ENCODE assay signal across 16 mouse cellular contexts in the genomic region with DNA sequence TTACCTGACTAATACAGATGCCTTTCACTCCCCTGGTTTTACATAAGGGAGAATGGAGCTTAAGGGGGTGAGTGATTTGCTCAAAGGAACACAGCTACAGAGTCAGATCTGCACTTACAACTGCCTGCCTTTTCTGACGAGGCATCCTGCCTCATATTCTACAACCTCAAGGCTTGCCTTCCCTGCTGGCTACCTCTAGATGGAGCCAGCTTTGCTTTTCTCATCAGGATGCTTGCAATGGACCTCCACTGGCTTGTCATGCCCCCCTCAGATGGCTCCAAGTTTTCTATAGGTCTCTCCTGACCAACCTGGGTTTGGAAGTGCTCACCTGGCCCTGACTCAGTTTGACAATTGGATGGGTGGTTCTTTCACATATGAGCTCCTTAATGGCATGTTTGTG.
DNase-seq lines count a peak whose midpoint lies in the region; ATAC-seq and TF ChIP-seq lines count a peak whose summit lies in the region.
"Had no signal": no experiment of that assay in that cellular context is flagged by ENCODE, and none has a peak within 500 bp of the region (broad histone marks: within the 10 kb centered on the region; RNA-seq: fewer than 3 reads in every experiment).

No protein-coding gene starts in this region.

- H3K36me3 ChIP-seq in lung, postnatal 0 days (ENCODE audit: insufficient read depth, low read length): no peaks in the 10 kb centered on the region
- H3K36me3 ChIP-seq in stomach, postnatal 0 days (ENCODE audit: control insufficient read depth, insufficient read depth, low read length): no peaks in the 10 kb centered on the region
- H3K36me3 ChIP-seq: forebrain, embryonic 12.5 days; heart, embryonic 13.5 days; liver, embryonic 13.5 days; midbrain, embryonic 10.5 days had no signal

- H3K27me3 ChIP-seq in lung, postnatal 0 days (replicated peaks; ENCODE audit: insufficient read depth, low read length): no peaks in the 10 kb centered on the region
- no peaks in the 10 kb centered on the region for H3K27me3 ChIP-seq in stomach, postnatal 0 days (ENCODE audit: control insufficient read depth, insufficient read depth, low read length)
- H3K27me3 ChIP-seq: forebrain, embryonic 12.5 days; heart, embryonic 13.5 days; liver, embryonic 13.5 days had no signal

- H3K9ac ChIP-seq in lung, postnatal 0 days (replicated peaks; ENCODE audit: low read depth): no peak overlapping the region
- no peak overlapping the region for H3K9ac ChIP-seq in stomach, postnatal 0 days (ENCODE audit: low read length)
- H3K9ac ChIP-seq: forebrain, embryonic 12.5 days; heart, embryonic 13.5 days; liver, embryonic 13.5 days had no signal

- H3K27ac ChIP-seq in lung, postnatal 0 days (ENCODE audit: low read length): no peak overlapping the region
- H3K27ac ChIP-seq in stomach, postnatal 0 days (replicated peaks): no peak overlapping the region
- H3K27ac ChIP-seq: forebrain, embryonic 12.5 days; heart, embryonic 13.5 days; liver, embryonic 13.5 days; midbrain, embryonic 10.5 days had no signal

- H3K4me2 ChIP-seq in lung, postnatal 0 days (replicated peaks; ENCODE audit: low read depth, low read length): no peak overlapping the region
- no peak overlapping the region for H3K4me2 ChIP-seq in stomach, postnatal 0 days (replicated peaks; ENCODE audit: low read depth)
- H3K4me2 ChIP-seq: forebrain, embryonic 12.5 days; heart, embryonic 13.5 days; liver, embryonic 13.5 days had no signal

- no peak for TF ChIP-seq EP300 in lung, postnatal 0 days (IDR thresholded peaks at IDR 0.05)
- TF ChIP-seq EP300 in stomach, postnatal 0 days (optimal IDR thresholded peaks at IDR 0.05): no peak

- TF ChIP-seq CTCF in lung, postnatal 0 days (IDR thresholded peaks at IDR 0.05): peak; percentile 23; the same call in 1 of the 2 replicates
- peak; percentile 49 for TF ChIP-seq CTCF in stomach, postnatal 0 days (IDR thresholded peaks at IDR 0.05; ENCODE audit: low read depth)

- peak; percentile 76 for ATAC-seq in frontal cortex, adult (ENCODE audit: low TSS enrichment)
- no peak for ATAC-seq in lung, postnatal 0 days
- ATAC-seq in stomach, postnatal 0 days (ENCODE audit: low FRiP score, low TSS enrichment): no peak
- ATAC-seq: hindbrain, embryonic 16.5 days had no signal

- H3K4me3 ChIP-seq in lung, postnatal 0 days (ENCODE audit: low read depth, low read length): no peak overlapping the region
- H3K4me3 ChIP-seq in stomach, postnatal 0 days (ENCODE audit: low read depth, low read length): no peak overlapping the region
- H3K4me3 ChIP-seq: forebrain, embryonic 12.5 days; heart, embryonic 13.5 days; liver, embryonic 13.5 days; midbrain, embryonic 10.5 days had no signal

- no peak for DNase-seq in frontal cortex, postnatal 25 days (ENCODE audit: low spot score in 2 of 2)
- peak; percentile 3 for DNase-seq in kidney, postnatal 14 days
- DNase-seq in kidney, adult 11 months: no peak
- no peak for DNase-seq in lung, postnatal 0 days (ENCODE audit: low spot score)
- DNase-seq in lung, postnatal 36 days: no peak
- DNase-seq in stomach, postnatal 0 days (ENCODE audit: low spot score): no peak
- DNase-seq: heart, postnatal 36 days; kidney, postnatal 25 days; liver, embryonic 13.5 days; lung, postnatal 14 days; thymus, postnatal 36 days had no signal

- no peaks in the 10 kb centered on the region for H3K4me1 ChIP-seq in lung, postnatal 0 days (ENCODE audit: insufficient read depth, low read depth, low read length)
- H3K4me1 ChIP-seq in stomach, postnatal 0 days (replicated peaks; ENCODE audit: control insufficient read depth, insufficient read depth): no peaks in the 10 kb centered on the region
- H3K4me1 ChIP-seq: heart, embryonic 13.5 days; liver, embryonic 13.5 days; midbrain, embryonic 10.5 days had no signal

- H3K9me3 ChIP-seq in lung, postnatal 0 days (ENCODE audit: low read length): no peaks in the 10 kb centered on the region
- no peaks in the 10 kb centered on the region for H3K9me3 ChIP-seq in stomach, postnatal 0 days (ENCODE audit: control insufficient read depth, low read length)
- H3K9me3 ChIP-seq: forebrain, embryonic 12.5 days; heart, embryonic 13.5 days; liver, embryonic 13.5 days; midbrain, embryonic 10.5 days had no signal

- 22% methylated on average over 1 of the region's 1 CpGs for WGBS in lung, postnatal 0 days
- 5% methylated on average over 1 of the region's 1 CpGs for WGBS in stomach, postnatal 0 days
